Mouse (Mus musculus): ENCODE results near the gene Ap3b1. TPM values are rescaled to one million over a fixed set of nuclear protein-coding genes. Genes with fewer than 3 reads are reported as not detected.

Ap3b1 gene
- total and polyA plus RNA-seq, 3 experiments: 46.0 to 113 (median 60.7) TPM

DNA sequence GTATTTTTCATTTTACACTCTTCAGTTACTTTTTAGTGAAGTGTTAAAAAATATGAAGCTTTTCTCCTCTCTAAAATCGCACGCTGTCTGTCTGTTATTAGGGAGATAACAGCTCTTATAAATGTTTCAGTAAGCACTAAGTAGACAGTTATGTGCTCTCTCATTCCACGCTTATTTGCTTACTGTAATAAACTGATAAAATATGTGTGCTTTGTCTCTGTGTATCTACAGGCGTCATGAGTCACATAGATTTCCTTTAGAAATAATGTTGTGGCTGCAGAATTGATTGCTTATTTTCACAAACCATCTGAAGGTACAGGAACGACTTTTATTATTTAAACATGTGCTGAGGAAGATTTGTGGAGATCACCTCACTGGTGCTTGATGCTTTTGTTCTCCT lies 164.5 kb downstream of the Ap3b1 start:
- H3K79me2 ChIP-seq (replicated peaks; ENCODE audit: control insufficient read depth, extremely low read depth, insufficient read depth, poor library complexity, severe bottlenecking): no peaks in the 10 kb centered on the region
- H3K4me2 ChIP-seq (ENCODE audit: insufficient read depth, low read depth, poor library complexity, severe bottlenecking): no peak overlapping the region
- no peak overlapping the region for H3K9ac ChIP-seq (ENCODE audit: insufficient read depth, low read depth)
- H3K4me1 ChIP-seq (ENCODE audit: control insufficient read depth in 1 of 2, insufficient read depth in 2 of 2): peaks cover 2 to 30% of the 10 kb centered on the region in 2 experiments; a peak in 2 of 4 replicates
- in situ Hi-C loops (cut with MboI; ENCODE audit: low pct_ligation_motif_present, low pct_unique_long_range_greater_than_20kb, low sequenced_read_pairs): no loop called here
- dilution Hi-C loops (cut with MboI; ENCODE audit: extremely low pct_ligation_motif_present, extremely low pct_unique_long_range_greater_than_20kb, low sequenced_read_pairs): no loop called here
- no peak overlapping the region for H3K4me3 ChIP-seq (replicated peaks in 1 of 3; ENCODE audit: low read depth in 2 of 3, low read length in 2 of 3, poor library complexity in 1 of 3)
- H3K36me3 ChIP-seq (replicated peaks in 1 of 2; ENCODE audit: control insufficient read depth in 1 of 2, insufficient read depth in 1 of 2, low read length in 1 of 2): peaks cover 10 to 63% of the 10 kb centered on the region in 2 experiments
- no peaks in the 10 kb centered on the region for H3K27me3 ChIP-seq (replicated peaks)
- H3K9me3 ChIP-seq (replicated peaks; ENCODE audit: low read length): no peaks in the 10 kb centered on the region
- H3K27ac ChIP-seq (ENCODE audit: insufficient read depth, low read depth): no peak overlapping the region
- no peak for DNase-seq (ENCODE audit: extremely low read depth)
- TF ChIP-seq UBTF (IDR thresholded peaks at IDR 0.05; ENCODE audit: low read depth, low read length) (no peak), SIN3A (IDR thresholded peaks at IDR 0.05; ENCODE audit: low read length) (no peak), POLR2A (IDR thresholded peaks at IDR 0.05; ENCODE audit: low read depth, low read length) (no peak)

DNA sequence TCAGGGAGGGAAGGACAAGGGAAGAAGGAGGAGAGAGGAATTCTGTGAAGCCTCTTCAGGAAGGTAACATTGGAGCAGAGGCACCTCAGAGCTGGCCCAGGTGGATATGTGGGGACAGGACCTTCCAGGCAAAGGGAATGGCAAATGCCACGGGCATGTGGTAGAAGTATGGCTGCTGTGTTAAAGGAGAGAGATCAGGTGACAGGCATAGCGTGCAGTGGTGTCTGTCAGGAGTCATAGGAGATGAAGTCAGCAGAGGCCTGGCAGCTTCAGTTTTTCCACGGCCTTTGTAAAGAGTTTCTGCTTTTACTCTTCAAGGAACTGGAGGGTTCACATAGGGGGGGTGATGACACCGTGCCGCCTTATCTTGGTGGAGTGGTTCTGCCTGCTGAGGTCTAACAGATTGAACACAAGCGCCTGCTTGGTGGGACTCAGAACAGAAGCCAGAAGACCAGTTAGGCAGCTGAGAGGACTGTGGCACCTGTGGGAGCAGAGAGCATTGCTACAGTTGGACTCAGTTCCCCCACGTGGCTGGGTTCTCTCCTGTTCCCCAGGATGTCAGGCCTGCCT lies 166.0 kb downstream of the Ap3b1 start:
- H3K4me3 ChIP-seq (replicated peaks in 1 of 3; ENCODE audit: low read depth in 2 of 3, low read length in 2 of 3, poor library complexity in 1 of 3): no peak overlapping the region
- H3K4me2 ChIP-seq (ENCODE audit: insufficient read depth, low read depth, poor library complexity, severe bottlenecking): no peak overlapping the region
- in situ Hi-C loops (cut with MboI; ENCODE audit: low pct_ligation_motif_present, low pct_unique_long_range_greater_than_20kb, low sequenced_read_pairs): no loop called here
- peaks cover 0 to 15% of the 10 kb centered on the region in 2 experiments; a peak in 2 of 4 replicates for H3K4me1 ChIP-seq (ENCODE audit: control insufficient read depth in 1 of 2, insufficient read depth in 2 of 2)
- dilution Hi-C loops (cut with MboI; ENCODE audit: extremely low pct_ligation_motif_present, extremely low pct_unique_long_range_greater_than_20kb, low sequenced_read_pairs): no loop called here
- H3K9me3 ChIP-seq (replicated peaks; ENCODE audit: low read length): no peaks in the 10 kb centered on the region
- no peak overlapping the region for H3K9ac ChIP-seq (ENCODE audit: insufficient read depth, low read depth)
- H3K27me3 ChIP-seq (replicated peaks): no peaks in the 10 kb centered on the region
- peaks cover 17 to 67% of the 10 kb centered on the region in 2 experiments for H3K36me3 ChIP-seq (replicated peaks in 1 of 2; ENCODE audit: control insufficient read depth in 1 of 2, insufficient read depth in 1 of 2, low read length in 1 of 2)
- H3K79me2 ChIP-seq (replicated peaks; ENCODE audit: control insufficient read depth, extremely low read depth, insufficient read depth, poor library complexity, severe bottlenecking): no peaks in the 10 kb centered on the region
- no peak for TF ChIP-seq PAX5 (IDR thresholded peaks at IDR 0.05; ENCODE audit: low read length)
- TF ChIP-seq JUND (conservative IDR thresholded peaks at IDR 0.05; ENCODE audit: low read depth, low read length): no peak
- TF ChIP-seq TBP (conservative IDR thresholded peaks at IDR 0.05; ENCODE audit: low read depth, low read length): no peak
- TF ChIP-seq MAFK (IDR thresholded peaks at IDR 0.05; ENCODE audit: insufficient replicate concordance, low read length): no peak
- no peak for TF ChIP-seq EP300 (IDR thresholded peaks at IDR 0.05; ENCODE audit: low read length)
- no peak for TF ChIP-seq POLR2AphosphoS2 (IDR thresholded peaks at IDR 0.05; ENCODE audit: low read depth, low read length)
- no peak for TF ChIP-seq USF1 (IDR thresholded peaks at IDR 0.05; ENCODE audit: low read depth, low read length)
- TF ChIP-seq IRF4 (IDR thresholded peaks at IDR 0.05; ENCODE audit: low read depth, low read length): no peak
- no peak for TF ChIP-seq MEF2A (IDR thresholded peaks at IDR 0.05; ENCODE audit: borderline replicate concordance, low read depth, low read length)
- no peak for TF ChIP-seq USF2 (conservative IDR thresholded peaks at IDR 0.05; ENCODE audit: low read depth, low read length)
- TF ChIP-seq CHD2 (IDR thresholded peaks at IDR 0.05; ENCODE audit: low read length): no peak
- no peak for TF ChIP-seq MAZ (IDR thresholded peaks at IDR 0.05; ENCODE audit: low read depth, low read length)
- no peak for TF ChIP-seq CTCF (conservative IDR thresholded peaks at IDR 0.05 in 1 of 2, IDR thresholded peaks at IDR 0.05 in 1 of 2; ENCODE audit: low read depth in 2 of 2, low read length in 2 of 2)
- no peak for TF ChIP-seq CHD1 (IDR thresholded peaks at IDR 0.05; ENCODE audit: low read depth, low read length)
- peak; percentile 14 for DNase-seq (ENCODE audit: extremely low read depth)
- H3K27ac ChIP-seq (ENCODE audit: insufficient read depth, low read depth): no peak overlapping the region
